Mouse (Mus musculus): ENCODE measurements at regions not wholly inside any gene's neighbourhood (a gene's known extent, or its start where the extent isn't known, plus 50 kb on each side); places are given as distances from the start of the nearest gene placed in this dataset.
"Not testable (repeated sequence)": the region's sequence is repeated elsewhere in the genome, so short reads cannot be mapped to it uniquely, and the experiment has no call there.

DNA sequence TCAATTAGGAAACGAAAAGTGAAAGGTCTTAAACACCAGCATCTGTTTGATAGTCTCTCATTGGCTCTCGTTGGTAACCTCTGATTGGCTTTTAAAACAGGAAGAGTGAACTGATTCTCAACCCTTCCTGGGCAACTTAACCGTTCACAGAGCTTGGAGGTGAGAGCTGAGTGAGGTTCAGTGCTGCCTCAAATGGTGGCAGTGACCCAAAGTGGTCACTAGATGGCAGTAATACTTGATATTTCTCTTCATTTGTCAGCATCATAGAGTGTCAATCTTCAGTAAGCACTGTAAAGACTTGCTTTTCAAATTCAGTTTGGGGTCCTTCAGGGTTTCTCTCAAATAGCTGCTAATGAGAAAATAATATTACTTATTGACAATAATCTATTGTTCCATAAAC lies 321.8 kb upstream of the Gdi2 start:
- not testable (repeated sequence) for H3K4me3 ChIP-seq; H3K36me3 ChIP-seq (replicated peaks); H3K4me1 ChIP-seq; H3K9me3 ChIP-seq; H3K27ac ChIP-seq; H3K27me3 ChIP-seq (replicated peaks); ATAC-seq (replicated peaks); H3K4me2 ChIP-seq; H3K9ac ChIP-seq
- 45% methylated on average over 3 of the region's 3 CpGs for WGBS

DNA sequence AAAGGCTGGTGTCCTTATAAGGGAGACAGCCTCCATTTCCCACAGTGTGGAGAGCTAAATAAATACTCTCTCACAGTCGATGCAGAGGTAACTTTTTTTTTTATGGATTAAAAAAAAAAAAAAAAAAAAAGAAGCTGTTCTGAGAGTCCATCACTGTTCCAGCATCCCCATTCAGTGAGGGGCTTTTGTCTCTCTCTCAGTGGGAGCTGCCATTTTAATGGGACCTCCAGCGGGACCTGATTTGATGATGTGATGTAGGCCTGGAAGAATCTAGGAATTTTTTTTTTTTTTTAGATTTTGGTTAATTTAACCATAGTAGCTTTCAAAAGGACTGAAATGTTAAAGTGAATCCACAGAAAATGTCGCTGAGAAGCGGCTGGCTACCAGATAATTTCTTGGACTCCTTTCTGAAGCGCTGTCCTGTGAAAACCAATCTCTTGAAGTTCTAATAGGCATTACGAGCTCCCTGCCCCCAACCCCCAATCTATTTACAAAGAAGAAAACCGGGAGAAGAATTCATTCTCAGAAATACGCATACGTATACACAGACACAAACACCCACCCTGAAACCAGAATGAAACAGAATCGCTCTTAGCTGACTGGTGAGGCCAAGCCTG lies 316.8 kb upstream of the Gdi2 start:
- H3K27ac ChIP-seq; H3K4me1 ChIP-seq; H3K9me3 ChIP-seq; H3K27me3 ChIP-seq (replicated peaks); H3K9ac ChIP-seq; ATAC-seq (replicated peaks); H3K36me3 ChIP-seq (replicated peaks); H3K4me3 ChIP-seq: not testable (repeated sequence)
- peak overlapping the region; percentile 39 for H3K4me2 ChIP-seq
- 42% methylated on average over 10 of the region's 10 CpGs for WGBS

DNA sequence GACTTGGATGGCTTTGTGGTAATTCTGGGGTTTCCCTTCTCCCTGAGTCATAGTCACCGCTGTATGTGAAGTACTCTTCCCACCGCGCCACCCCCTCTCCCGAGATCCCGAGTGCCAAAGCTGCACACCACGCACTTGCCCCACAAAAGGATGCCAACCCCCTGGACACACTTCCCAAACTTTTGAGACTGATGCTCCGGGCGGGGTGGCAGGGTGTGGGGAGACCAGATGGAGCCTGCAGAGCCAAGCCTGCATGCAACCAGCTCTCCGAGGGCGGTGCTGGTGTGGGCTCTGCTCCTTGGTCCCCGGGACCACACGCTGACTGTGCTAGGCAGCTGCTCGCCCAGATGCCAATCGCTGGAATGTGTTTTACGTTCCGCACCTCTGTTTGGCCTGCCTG lies 316.2 kb upstream of the Gdi2 start:
- no peak overlapping the region for H3K9ac ChIP-seq
- H3K36me3 ChIP-seq (replicated peaks): no peaks in the 10 kb centered on the region
- H3K9me3 ChIP-seq: no peaks in the 10 kb centered on the region
- no peak overlapping the region for H3K4me3 ChIP-seq
- peak overlapping the region; percentile 39 for H3K4me2 ChIP-seq
- no peak overlapping the region for H3K27ac ChIP-seq
- ATAC-seq (replicated peaks): peak; percentile 67
- no peaks in the 10 kb centered on the region for H3K27me3 ChIP-seq (replicated peaks)
- H3K4me1 ChIP-seq: no peaks in the 10 kb centered on the region
- WGBS: 57% methylated on average over 16 of the region's 16 CpGs

DNA sequence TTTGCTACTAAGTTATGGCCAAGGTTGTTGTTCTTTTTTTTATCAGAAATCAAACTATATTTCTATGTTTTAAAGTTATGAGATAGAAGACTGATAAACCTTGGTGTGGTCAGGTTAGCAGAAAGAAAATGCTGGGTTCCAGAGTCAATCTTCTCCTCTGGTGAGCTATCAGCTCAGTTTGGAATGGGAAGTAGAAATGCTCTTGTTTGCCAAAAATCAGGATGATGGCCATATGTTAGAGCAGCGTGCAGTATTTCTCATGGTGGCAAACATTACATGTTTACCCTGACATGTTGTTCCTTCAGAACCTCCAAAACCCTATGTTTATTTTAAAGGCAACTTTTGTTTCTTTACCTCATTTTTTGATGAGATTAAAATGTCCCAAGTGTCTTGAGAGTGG lies 279.5 kb upstream of the Gdi2 start:
- Histone ChIP-seq H3K4me2 (no peak overlapping the region), H3K36me3 (replicated peaks) (no peaks in the 10 kb centered on the region), H3K27ac (no peak overlapping the region), H3K9ac (no peak overlapping the region), H3K27me3 (replicated peaks) (no peaks in the 10 kb centered on the region), H3K4me1 (no peaks in the 10 kb centered on the region), H3K9me3 (no peaks in the 10 kb centered on the region; the same call in 1 of the 2 replicates), H3K4me3 (no peak overlapping the region)
- WGBS: 82% methylated on average over 1 of the region's 1 CpGs
- ATAC-seq (replicated peaks): no peak

DNA sequence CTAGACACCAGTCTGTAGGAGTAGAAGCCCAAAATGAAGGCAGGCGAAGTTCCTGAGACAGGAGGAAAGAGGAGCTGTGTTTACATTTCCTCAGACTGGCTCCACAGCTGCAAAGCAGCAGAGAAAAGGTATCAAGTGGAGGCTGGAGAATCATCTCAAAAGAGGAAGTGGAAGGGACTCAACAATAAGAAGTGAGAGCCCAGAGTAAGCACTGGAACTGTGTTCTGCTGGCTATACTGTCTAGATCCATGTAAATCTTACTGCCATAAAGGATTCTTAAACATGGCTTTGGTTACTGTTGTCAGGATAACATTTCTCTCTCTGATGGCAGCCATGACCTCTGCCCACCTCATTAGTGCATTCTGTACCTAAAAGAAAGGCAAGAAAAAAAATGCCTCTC lies 261.7 kb upstream of the Gdi2 start:
- H3K4me3 ChIP-seq; H3K36me3 ChIP-seq (replicated peaks); H3K27me3 ChIP-seq (replicated peaks); H3K9ac ChIP-seq; H3K9me3 ChIP-seq; H3K4me2 ChIP-seq; H3K27ac ChIP-seq; H3K4me1 ChIP-seq; ATAC-seq (replicated peaks): not testable (repeated sequence)
- 41% methylated on average over 1 of the region's 1 CpGs for WGBS

All from midbrain, embryonic 15.5 days (tissue).